Mouse (Mus musculus) embryonic fibroblast, embryonic 13.5 days (primary cell): ENCODE measurements around the gene Rhoc.
"Not testable (repeated sequence)": the region's sequence is repeated elsewhere in the genome, so short reads cannot be mapped to it uniquely, and the experiment has no call there.

Experiments
- CTCF ChIP-seq: IDR thresholded peaks from 2 replicates; pipeline ENCODE4 v1.5.1; 2011; ENCODE audit warnings: mild to moderate bottlenecking, control low read depth, low read length, moderate library complexity, borderline replicate concordance; ENCODE audit not compliant: insufficient read depth
- POLR2A ChIP-seq: IDR thresholded peaks from 2 replicates; pipeline ENCODE4 v1.6.1; 2011; ENCODE audit warnings: low read depth, mild to moderate bottlenecking, control low read depth, low read length, moderate library complexity

GRCm38 (mm10) chr3:104752845-104753244 lies 35.3 kb upstream of the Rhoc start:
- TF ChIP-seq POLR2A, result not testable (repeated sequence)
- 0 out of 2 replicates have a peak, but pooled peaks have one; percentile 16 for TF ChIP-seq CTCF
